Mouse (Mus musculus) hindbrain, postnatal 0 days (tissue): Measurements from ENCODE around the gene Primpol. TPM values are rescaled to one million over a fixed set of nuclear protein-coding genes. Genes with fewer than 3 reads are reported as not detected.

ENCODE experiments used
- ATAC-seq: fragments of 200-750 bp; cut with Nextera tagmentation; 2 replicates; pipeline ENCODE4 v1.8.0; 2017; ENCODE audit warnings: mild to moderate bottlenecking, moderate TSS enrichment, moderate library complexity
- DNase-seq: peaks from one replicate; pipeline ENCODE4 v3.0.0-alpha.2; 2015; ENCODE audit warnings: low spot score
- H3K27ac ChIP-seq: fragments of 300-500 bp; sonication (generic); 2 replicates; pipeline ENCODE4 v1.5.1; 2014; ENCODE audit warnings: mild to moderate bottlenecking
- H3K27me3 ChIP-seq: fragments of 300-500 bp; sonication (generic); 2 replicates; pipeline ENCODE4 v1.6.1; 2014; ENCODE audit warnings: low read length, mixed read lengths; ENCODE audit not compliant: insufficient read depth
- H3K36me3 ChIP-seq: fragments of 300-500 bp; sonication (generic); 2 replicates; pipeline ENCODE4 v1.6.1; 2014; ENCODE audit warnings: low read length, mixed read lengths; ENCODE audit not compliant: insufficient read depth
- H3K4me1 ChIP-seq: fragments of 300-500 bp; sonication (generic); 2 replicates; pipeline ENCODE4 v1.6.1; 2014; ENCODE audit warnings: antibody characterized with exemption, low read length, mixed read lengths; ENCODE audit not compliant: insufficient read depth
- H3K4me2 ChIP-seq: fragments of 300-500 bp; sonication (generic); 2 replicates; pipeline ENCODE4 v1.6.1; 2014; ENCODE audit warnings: low read depth, mild to moderate bottlenecking, low read length, moderate library complexity, mixed read lengths
- H3K4me3 ChIP-seq: fragments of 300-500 bp; sonication (generic); 2 replicates; pipeline ENCODE4 v1.5.1; 2014; ENCODE audit warnings: low read length
- H3K9ac ChIP-seq: fragments of 300-500 bp; sonication (generic); replicated peaks from 2 replicates; pipeline ENCODE4 v1.6.1; 2014; ENCODE audit warnings: mild to moderate bottlenecking, low read length, moderate library complexity, mixed read lengths
- H3K9me3 ChIP-seq: fragments of 300-500 bp; sonication (generic); 2 replicates; pipeline ENCODE4 v1.6.1; 2016; ENCODE audit warnings: low read length, mixed read lengths
- CTCF ChIP-seq: IDR thresholded peaks from 2 replicates; pipeline ENCODE4 v1.5.1; 2016; ENCODE audit warnings: antibody characterized with exemption, control low read depth, low read depth
- WGBS: fragments of 180-500 bp; shearing (Covaris S2); extraction: QIAGEN DNeasy Blood & Tissue Kit; methylation state at CpG from one replicate; pipeline ENCODE4 v1.1.7; 2014; 5-methylcytosine and 5-hydroxymethylcytosine counted together
- polyA plus RNA-seq: library from polyadenylated mRNA; unstranded; fragments of >200 nt; fragmentation: Nextera tagmentation; extraction: Ambion mirVana; gene quantifications from 2 replicates; pipeline ENCODE4 v1.2.1, GENCODE M21; 2015
- total RNA-seq: library from RNA; depleted of rRNA; stranded (reverse); fragments of >200 nt; gene quantifications from 2 replicates; pipeline ENCODE4 v1.2.3, GENCODE M21; 2014; rRNA removed

The Primpol gene
- total RNA-seq (2.8 and 4.0 TPM in 2 replicates), polyA plus RNA-seq (4.8 and 4.9 TPM in 2 replicates)

DNA sequence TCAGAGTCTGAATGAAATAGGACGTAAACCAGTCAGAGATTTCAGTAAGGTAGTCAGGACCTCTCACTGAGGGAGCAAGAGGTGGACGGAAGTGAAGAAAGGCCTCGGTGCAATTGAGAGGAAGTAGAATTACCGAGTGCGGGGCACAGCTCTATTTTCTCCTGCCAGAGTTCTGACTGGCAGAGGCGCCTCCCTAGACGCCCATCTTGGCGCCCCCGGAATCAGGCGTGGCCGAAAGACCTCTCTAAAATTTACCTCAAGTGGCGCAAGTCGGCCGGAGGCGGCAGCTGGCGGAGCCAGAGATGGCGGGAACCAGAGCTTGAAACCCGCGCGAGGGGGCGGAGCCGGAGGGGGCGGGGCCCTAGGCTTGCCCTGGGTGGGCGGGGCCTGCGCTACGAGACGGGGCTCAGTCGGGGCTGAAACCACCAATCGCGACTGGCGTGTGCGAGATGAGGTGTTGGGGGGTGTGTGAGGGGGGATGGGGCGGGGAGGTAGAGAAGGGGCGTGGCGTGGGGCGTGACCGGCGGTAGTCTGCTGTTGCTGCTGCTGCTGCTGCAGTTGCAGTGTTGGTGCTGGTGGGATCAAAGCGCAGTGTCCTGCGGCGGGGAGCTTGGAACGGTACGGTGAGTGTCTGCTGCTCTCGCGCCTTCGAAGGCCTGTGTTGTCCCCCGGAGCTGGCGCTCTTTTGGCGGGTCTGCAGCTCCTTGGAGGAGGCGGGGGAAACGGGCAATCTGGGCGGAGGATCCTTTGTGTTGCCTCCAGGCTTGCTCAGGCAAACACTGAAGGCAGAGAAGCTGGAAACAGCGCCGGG lies at the start of gene Primpol, which contains the start of gene Casp3:
Primpol (minus strand) TSS at position 334 of the 811 bp plus-strand sequence.
Casp3 (plus strand) TSS at position 413 of the 811 bp plus-strand sequence.
- 1% methylated on average over 52 of the region's 54 CpGs for WGBS
- H3K4me1 ChIP-seq: peaks cover 6% of the 10 kb centered on the region

DNA sequence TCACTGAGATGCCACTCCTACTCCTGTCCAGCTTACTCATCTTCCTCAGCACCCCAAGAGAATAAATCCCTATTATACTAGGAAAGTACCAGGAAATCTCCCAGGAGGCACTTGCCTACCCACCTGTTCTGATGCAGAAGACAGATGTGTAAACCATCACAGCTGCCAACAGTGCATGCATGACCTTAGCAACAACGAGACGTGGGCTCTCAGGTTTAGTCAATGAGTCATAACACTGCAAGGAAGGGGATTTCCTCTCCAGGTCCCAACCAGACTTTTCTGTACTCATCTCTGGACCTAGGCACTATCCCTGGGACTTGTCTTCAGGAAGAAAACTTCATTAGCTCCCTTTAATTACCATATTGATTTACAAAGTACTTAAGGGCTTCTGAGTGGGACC lies 38.9 kb upstream of the Primpol start:
- TF ChIP-seq CTCF: no peak
- no peak for DNase-seq
- Histone ChIP-seq H3K9me3 (no peaks in the 10 kb centered on the region), H3K4me2 (no peak overlapping the region), H3K27me3 (no peaks in the 10 kb centered on the region), H3K27ac (no peak overlapping the region), H3K4me1 (no peaks in the 10 kb centered on the region), H3K9ac (no peak overlapping the region), H3K4me3 (no peak overlapping the region), H3K36me3 (no peaks in the 10 kb centered on the region)
- 89% methylated on average over 2 of the region's 2 CpGs for WGBS
- ATAC-seq: no peak

More for the DNA sequence above, at the start of gene Primpol, which contains the start of gene Casp3:
- H3K27ac ChIP-seq: peak within 1 kb of the TSS; percentile 92
- H3K4me2 ChIP-seq: peak within 1 kb of the TSS; percentile 93
- ATAC-seq (peak; percentile 99), DNase-seq (peak; percentile 97)
- no peaks in the 10 kb centered on the region for H3K27me3 ChIP-seq
- H3K9ac ChIP-seq: peak within 1 kb of the TSS; percentile 88
- H3K9me3 ChIP-seq: no peaks in the 10 kb centered on the region
- no peaks in the 10 kb centered on the region for H3K36me3 ChIP-seq
- no peak for TF ChIP-seq CTCF
- H3K4me3 ChIP-seq: peak within 1 kb of the TSS; percentile 85

DNA sequence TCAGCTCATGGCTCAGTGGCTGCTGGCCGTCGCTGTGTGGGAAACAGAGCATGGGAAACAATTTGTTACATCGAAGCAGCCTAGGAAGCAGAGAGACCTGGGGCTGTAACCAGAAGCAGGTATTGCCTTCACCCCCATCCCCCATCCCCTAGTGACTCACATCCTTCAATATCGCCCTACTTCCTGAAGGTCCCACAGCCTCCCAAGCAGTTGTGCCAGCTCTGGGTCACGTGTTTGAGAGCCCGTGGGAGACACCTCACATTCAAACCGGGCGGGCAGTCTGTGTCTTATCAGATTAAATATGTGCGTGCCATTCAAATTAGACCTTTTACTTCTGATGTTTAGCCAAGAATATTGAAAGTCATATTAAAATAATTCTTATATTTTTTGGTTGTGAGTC lies 34.9 kb upstream of the Primpol start:
- Histone ChIP-seq H3K27me3 (no peaks in the 10 kb centered on the region), H3K4me1 (no peaks in the 10 kb centered on the region), H3K9me3 (no peaks in the 10 kb centered on the region), H3K4me2 (no peak overlapping the region), H3K36me3 (no peaks in the 10 kb centered on the region), H3K4me3 (no peak overlapping the region), H3K27ac (no peak overlapping the region), H3K9ac (no peak overlapping the region)
- TF ChIP-seq CTCF: no peak
- WGBS: 71% methylated on average over 9 of the region's 9 CpGs
- ATAC-seq (peak; percentile 49; the same call in 1 of the 2 replicates), DNase-seq (peak; percentile 3)

DNA sequence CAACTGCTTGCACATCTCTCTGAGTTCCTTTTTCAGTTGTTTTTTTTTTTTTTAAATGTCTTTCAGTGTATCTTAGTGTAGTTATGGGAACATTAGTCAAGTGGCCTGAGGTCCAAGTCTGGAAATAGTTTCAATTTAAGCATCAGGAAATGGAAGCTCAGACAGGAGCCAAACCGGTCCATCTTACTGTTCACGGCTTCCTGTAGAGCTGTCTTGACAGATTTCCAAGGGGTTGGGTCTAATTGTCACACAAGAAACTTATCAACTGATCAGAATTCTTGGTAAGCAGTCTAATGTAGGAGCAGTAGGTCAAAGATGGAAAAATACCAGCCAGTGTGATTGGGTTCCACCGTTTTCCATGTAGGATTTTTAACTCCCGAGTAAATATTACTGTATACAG lies 31.4 kb upstream of the Primpol start:
- Histone ChIP-seq H3K4me3 (no peak overlapping the region), H3K9ac (no peak overlapping the region), H3K27me3 (no peaks in the 10 kb centered on the region), H3K27ac (no peak overlapping the region), H3K4me1 (no peaks in the 10 kb centered on the region), H3K9me3 (no peaks in the 10 kb centered on the region), H3K4me2 (no peak overlapping the region), H3K36me3 (no peaks in the 10 kb centered on the region)
- DNase-seq: no peak
- TF ChIP-seq CTCF: no peak
- no peak for ATAC-seq
- WGBS: 89% methylated on average over 4 of the region's 4 CpGs

DNA sequence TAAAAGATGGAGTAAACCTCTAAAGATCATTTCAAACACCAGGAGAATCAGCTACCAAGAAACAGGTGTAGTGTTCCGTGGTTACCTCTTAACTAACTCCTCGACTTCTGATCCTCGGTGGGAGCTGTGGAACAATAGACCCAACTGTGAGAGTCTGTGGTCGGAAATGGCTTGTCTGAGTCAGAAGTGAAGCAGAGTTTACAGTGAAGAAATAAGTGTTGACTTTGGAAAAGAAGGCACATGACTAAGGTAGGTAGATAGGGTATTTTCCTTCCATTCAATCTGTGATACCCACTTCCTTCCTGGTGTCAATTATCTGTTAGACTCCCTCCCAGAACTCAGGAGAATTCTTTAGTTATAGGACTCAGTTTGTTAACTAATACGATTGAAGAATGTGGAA lies 24.3 kb upstream of the Primpol start:
- 91% methylated on average over 5 of the region's 5 CpGs for WGBS
- H3K36me3 ChIP-seq: peaks cover 5% of the 10 kb centered on the region; the same call in 1 of the 2 replicates

DNA sequence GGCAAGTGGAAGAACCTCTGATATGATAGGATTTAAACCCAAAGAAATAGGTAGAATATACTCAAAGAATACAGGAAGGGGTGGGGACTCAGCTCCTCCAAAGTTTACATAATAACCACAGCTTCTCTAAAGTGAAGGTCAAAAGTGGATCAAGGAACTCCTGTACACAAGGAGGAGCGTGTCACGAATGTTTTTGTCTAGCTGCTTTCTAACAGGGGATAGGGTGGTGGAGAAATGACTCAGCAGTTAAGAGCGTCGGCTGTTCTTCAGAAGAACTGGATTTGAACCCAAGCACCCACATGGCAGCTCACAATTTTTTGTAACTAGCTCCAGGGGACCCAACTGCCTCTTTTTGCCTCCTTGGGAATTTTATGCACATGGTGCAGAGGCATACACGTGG lies 22.8 kb upstream of the Primpol start:
- no peaks in the 10 kb centered on the region for H3K27me3 ChIP-seq
- H3K27ac ChIP-seq: no peak overlapping the region
- no peaks in the 10 kb centered on the region for H3K4me1 ChIP-seq
- WGBS: 80% methylated on average over 5 of the region's 5 CpGs
- no peak for TF ChIP-seq CTCF
- H3K4me3 ChIP-seq: no peak overlapping the region
- H3K4me2 ChIP-seq: no peak overlapping the region
- no peak overlapping the region for H3K9ac ChIP-seq
- no peaks in the 10 kb centered on the region for H3K9me3 ChIP-seq
- H3K36me3 ChIP-seq: peaks cover 15% of the 10 kb centered on the region; the same call in 1 of the 2 replicates
- DNase-seq (no peak), ATAC-seq (no peak)

More for the DNA sequence above, 24.3 kb upstream of the Primpol start:
- Histone ChIP-seq H3K4me2 (no peak overlapping the region), H3K9ac (no peak overlapping the region), H3K27me3 (no peaks in the 10 kb centered on the region), H3K4me1 (no peaks in the 10 kb centered on the region), H3K4me3 (no peak overlapping the region), H3K27ac (no peak overlapping the region), H3K9me3 (no peaks in the 10 kb centered on the region)
- no peak for ATAC-seq
- TF ChIP-seq CTCF: no peak
- no peak for DNase-seq

DNA sequence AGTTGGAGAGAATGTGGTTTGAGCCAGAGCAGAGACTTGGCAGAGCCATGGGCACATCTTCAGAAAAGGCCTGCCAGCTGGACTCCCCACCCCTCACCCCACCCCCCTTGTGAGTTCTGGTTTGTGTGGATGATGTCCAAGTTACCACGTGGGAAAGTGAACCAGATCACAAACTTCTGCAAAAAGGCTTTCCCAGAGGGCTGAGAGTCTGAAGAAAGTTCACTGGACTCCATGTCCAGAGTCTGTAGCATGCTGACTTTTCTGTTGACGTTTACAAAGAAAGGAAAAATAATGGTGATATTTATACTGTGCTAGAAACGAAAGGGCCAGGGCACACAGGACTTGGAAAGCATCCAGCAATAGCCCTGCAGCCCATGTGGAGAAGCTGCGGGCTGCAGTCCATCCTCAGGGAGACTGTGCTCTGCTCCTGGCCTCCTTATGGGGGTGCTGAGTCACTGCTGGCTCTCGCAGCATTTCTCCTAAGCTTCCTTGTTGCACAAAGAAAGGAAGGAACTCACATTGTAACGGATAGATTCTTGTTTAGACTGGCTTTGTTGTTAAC lies 22.1 kb upstream of the Primpol start:
- DNase-seq (peak; percentile 84), ATAC-seq (peak; percentile 93)
- no peak overlapping the region for H3K4me3 ChIP-seq
- no peak; the same call in 1 of the 2 replicates for TF ChIP-seq CTCF
- WGBS: 29% methylated on average over 6 of the region's 6 CpGs
- H3K27ac ChIP-seq: peak overlapping the region; percentile 49; the same call in 1 of the 2 replicates
- no peak overlapping the region for H3K4me2 ChIP-seq
- no peaks in the 10 kb centered on the region for H3K27me3 ChIP-seq
- H3K4me1 ChIP-seq: no peaks in the 10 kb centered on the region
- H3K9me3 ChIP-seq: no peaks in the 10 kb centered on the region
- H3K9ac ChIP-seq: no peak overlapping the region
- H3K36me3 ChIP-seq: peaks cover 20% of the 10 kb centered on the region
